Mouse (Mus musculus) forebrain, embryonic 15.5 days (tissue): ENCODE results near the gene Nek4. TPM values are rescaled to one million over a fixed set of nuclear protein-coding genes. Genes with fewer than 3 reads are reported as not detected.

Source experiments
- ATAC-seq: fragments of 200-750 bp; cut with Nextera tagmentation; replicated peaks from 2 replicates; pipeline ENCODE4 v1.8.0; 2017; ENCODE audit warnings: mild to moderate bottlenecking, moderate TSS enrichment, moderate library complexity
- H3K27ac ChIP-seq: fragments of 300-500 bp; sonication (generic); replicated peaks from 2 replicates; pipeline ENCODE4 v1.5.1; 2015; ENCODE audit warnings: mild to moderate bottlenecking, inconsistent platforms
- H3K27me3 ChIP-seq: fragments of 300-500 bp; sonication (generic); 2 replicates; pipeline ENCODE4 v1.6.1; 2015; ENCODE audit warnings: inconsistent platforms
- H3K36me3 ChIP-seq: fragments of 300-500 bp; sonication (generic); 2 replicates; pipeline ENCODE4 v1.6.1; 2015; ENCODE audit warnings: mild to moderate bottlenecking, inconsistent platforms
- H3K4me1 ChIP-seq: fragments of 300-500 bp; sonication (generic); 2 replicates; pipeline ENCODE4 v1.6.1; 2015; ENCODE audit warnings: inconsistent platforms
- H3K4me2 ChIP-seq: fragments of 300-500 bp; sonication (generic); replicated peaks from 2 replicates; pipeline ENCODE4 v1.6.1; 2015; ENCODE audit warnings: mild to moderate bottlenecking, inconsistent platforms
- H3K4me3 ChIP-seq: fragments of 300-500 bp; sonication (generic); 2 replicates; pipeline ENCODE4 v1.5.1; 2015; ENCODE audit warnings: mild to moderate bottlenecking, inconsistent platforms
- H3K9ac ChIP-seq: fragments of 300-500 bp; sonication (generic); replicated peaks from 2 replicates; pipeline ENCODE4 v1.6.1; 2015; ENCODE audit warnings: mild to moderate bottlenecking, inconsistent platforms
- H3K9me3 ChIP-seq: fragments of 300-500 bp; sonication (generic); 2 replicates; pipeline ENCODE4 v1.6.1; 2016; ENCODE audit warnings: inconsistent platforms
- WGBS: fragments of 180-500 bp; shearing (Covaris S2); methylation state at CpG from one replicate; pipeline ENCODE4 v1.1.7; 2015; ENCODE audit warnings: mixed read lengths; 5-methylcytosine and 5-hydroxymethylcytosine counted together
- polyA plus RNA-seq: library from polyadenylated mRNA; unstranded; fragments of >200 nt; fragmentation: Nextera tagmentation; extraction: Ambion mirVana; gene quantifications from 2 replicates; pipeline ENCODE4 v1.2.1, GENCODE M21; 2015

The Nek4 gene
- 16.7 and 17.3 TPM in 2 replicates for polyA plus RNA-seq

- Histone ChIP-seq H3K36me3 (0 out of 2 replicates have a peak, but pooled peaks cover 4% of the 10 kb centered on the region), H3K4me2 (peak within 1 kb of the TSS; percentile 63), H3K27me3 (no peaks in the 10 kb centered on the region), H3K27ac (peak within 1 kb of the TSS; percentile 76), H3K9me3 (no peaks in the 10 kb centered on the region), H3K4me3 (peak within 1 kb of the TSS; percentile 77), H3K9ac (peak within 1 kb of the TSS; percentile 89), H3K4me1 (peaks cover 8% of the 10 kb centered on the region)
- under 1% methylated on average over 57 of the region's 57 CpGs for WGBS
- peak; percentile 100 for ATAC-seq
These were observed at the start of gene Nek4 for GRCm38 (mm10) chr14:30951154-30951825. Gene Nek4, plus strand, starts transcription at chr14:30951377.

DNA sequence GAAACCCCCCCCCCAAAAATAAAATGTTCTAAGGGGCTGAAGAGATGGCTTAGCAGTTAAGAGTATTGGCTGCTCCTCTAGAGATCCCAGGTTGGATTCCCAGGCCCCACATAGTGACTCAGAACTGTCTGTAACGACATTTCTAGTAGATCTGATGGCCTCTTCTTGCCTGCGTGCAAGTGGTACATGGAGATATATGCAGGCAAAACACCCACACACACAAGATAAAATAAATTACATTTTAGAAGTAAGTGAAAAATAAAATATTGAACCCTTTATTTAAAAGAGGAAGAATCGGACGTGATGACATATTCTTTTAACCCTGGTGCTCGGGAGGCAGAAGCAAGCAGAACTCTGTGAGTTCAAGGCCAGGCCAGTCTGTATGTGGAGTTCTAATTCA, 48.5 kb upstream of the Nek4 start:
- Histone ChIP-seq H3K27ac (no peak overlapping the region), H3K4me2 (no peak overlapping the region), H3K36me3 (no peaks in the 10 kb centered on the region), H3K27me3 (no peaks in the 10 kb centered on the region), H3K4me3 (no peak overlapping the region), H3K9me3 (no peaks in the 10 kb centered on the region), H3K9ac (no peak overlapping the region), H3K4me1 (no peaks in the 10 kb centered on the region)
- 93% methylated on average over 5 of the region's 5 CpGs for WGBS
- no peak for ATAC-seq

- Histone ChIP-seq H3K36me3 (no peaks in the 10 kb centered on the region), H3K9me3 (no peaks in the 10 kb centered on the region), H3K4me1 (no peaks in the 10 kb centered on the region), H3K4me2 (no peak overlapping the region), H3K4me3 (no peak overlapping the region), H3K27me3 (no peaks in the 10 kb centered on the region), H3K27ac (no peak overlapping the region), H3K9ac (no peak overlapping the region)
- WGBS = 82% methylated on average over 3 of the region's 3 CpGs
- ATAC-seq = no peak
These were observed 48.1 kb upstream of the Nek4 start for GRCm38 (mm10) chr14:30903036-30903435.

GRCm38 (mm10) chr14:30904307-30904706, 46.9 kb upstream of the Nek4 start:
- no peaks in the 10 kb centered on the region for H3K4me1 ChIP-seq
- H3K36me3 ChIP-seq = no peaks in the 10 kb centered on the region
- H3K27me3 ChIP-seq = no peaks in the 10 kb centered on the region
- no peak overlapping the region for H3K9ac ChIP-seq
- no peaks in the 10 kb centered on the region for H3K9me3 ChIP-seq
- WGBS = 88% methylated on average over 8 of the region's 8 CpGs
- no peak for ATAC-seq
- H3K27ac ChIP-seq = no peak overlapping the region
- no peak overlapping the region for H3K4me3 ChIP-seq
- H3K4me2 ChIP-seq = no peak overlapping the region

- Histone ChIP-seq H3K27ac (no peak overlapping the region), H3K4me2 (no peak overlapping the region), H3K4me1 (no peaks in the 10 kb centered on the region), H3K36me3 (no peaks in the 10 kb centered on the region), H3K27me3 (no peaks in the 10 kb centered on the region), H3K9ac (no peak overlapping the region), H3K4me3 (no peak overlapping the region), H3K9me3 (no peaks in the 10 kb centered on the region)
- WGBS = 91% methylated on average over 6 of the region's 6 CpGs
- ATAC-seq = no peak
These were observed 45.2 kb upstream of the Nek4 start for GRCm38 (mm10) chr14:30906001-30906400.

DNA sequence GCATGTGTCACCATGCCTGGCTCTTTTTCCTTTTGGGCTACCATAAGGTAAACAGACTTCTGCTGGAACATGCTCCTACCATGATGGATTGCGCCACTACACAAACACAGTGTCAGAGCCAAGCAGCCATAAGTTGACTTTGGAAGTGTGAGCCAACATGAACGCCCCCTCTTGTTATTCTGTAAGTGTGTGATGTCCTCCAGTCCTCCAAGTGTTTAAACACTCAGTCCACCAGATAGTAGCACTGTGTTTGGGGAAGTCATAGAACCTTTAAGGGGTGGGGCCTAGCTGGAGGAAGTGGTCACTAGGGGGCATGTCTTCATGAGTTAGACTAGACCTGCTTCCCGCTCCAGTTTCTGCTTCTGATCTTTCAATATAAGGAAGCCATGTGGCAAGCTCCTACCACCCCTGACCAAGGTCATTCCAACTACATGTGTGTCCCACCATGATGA, 43.3 kb upstream of the Nek4 start:
- Histone ChIP-seq H3K9me3 (no peaks in the 10 kb centered on the region), H3K27me3 (no peaks in the 10 kb centered on the region), H3K27ac (no peak overlapping the region), H3K4me3 (no peak overlapping the region), H3K36me3 (no peaks in the 10 kb centered on the region), H3K4me2 (no peak overlapping the region), H3K9ac (no peak overlapping the region), H3K4me1 (no peaks in the 10 kb centered on the region)
- WGBS = 80% methylated on average over 3 of the region's 3 CpGs
- no peak for ATAC-seq

DNA sequence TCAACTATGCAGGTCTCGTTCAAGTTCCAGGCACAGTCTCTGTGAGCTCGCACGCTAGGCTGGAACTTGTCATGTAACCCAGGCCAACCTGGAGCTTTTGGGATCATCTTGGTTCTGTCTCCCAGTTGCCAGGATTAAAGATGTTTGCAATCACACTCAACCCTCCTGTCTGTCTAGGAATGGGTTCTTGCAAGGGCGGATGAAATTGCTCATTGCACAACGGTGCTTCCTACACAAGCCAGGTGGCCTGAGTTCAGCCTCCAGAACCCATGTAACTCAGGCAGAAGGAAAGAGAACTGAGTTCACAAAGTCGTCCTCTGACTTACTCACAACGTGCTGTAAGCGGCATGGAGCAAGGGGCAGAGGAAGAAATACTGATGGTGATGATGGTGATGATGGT, 40.0 kb upstream of the Nek4 start:
- no peaks in the 10 kb centered on the region for H3K9me3 ChIP-seq
- WGBS = 90% methylated on average over 8 of the region's 8 CpGs

DNA sequence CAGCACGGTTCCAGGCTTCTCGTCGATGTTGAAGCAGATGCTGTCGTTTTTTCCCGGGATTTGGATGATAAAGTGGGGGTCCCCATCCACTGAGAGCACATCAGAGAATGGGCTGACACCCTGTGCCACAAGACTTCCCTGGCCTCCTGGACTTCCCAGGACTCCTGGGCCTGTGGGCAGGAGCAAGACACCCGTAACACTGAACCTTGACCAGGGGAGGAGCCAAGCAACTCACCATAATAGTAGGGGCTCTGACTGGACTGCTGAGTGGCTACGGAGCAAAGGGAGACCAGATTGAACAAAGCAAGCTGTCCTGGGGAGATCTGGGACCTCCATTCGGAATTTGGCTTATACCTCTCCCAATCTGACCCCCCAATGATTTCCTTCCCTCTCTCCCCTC, 38.5 kb upstream of the Nek4 start:
- Histone ChIP-seq H3K27ac (no peak overlapping the region), H3K9me3 (no peaks in the 10 kb centered on the region), H3K4me1 (no peaks in the 10 kb centered on the region), H3K36me3 (no peaks in the 10 kb centered on the region), H3K4me2 (no peak overlapping the region), H3K9ac (no peak overlapping the region), H3K27me3 (no peaks in the 10 kb centered on the region), H3K4me3 (no peak overlapping the region)
- 84% methylated on average over 8 of the region's 8 CpGs for WGBS
- no peak for ATAC-seq

More for the DNA sequence above, 40.0 kb upstream of the Nek4 start:
- H3K4me3 ChIP-seq = no peak overlapping the region
- H3K27me3 ChIP-seq = no peaks in the 10 kb centered on the region
- ATAC-seq = no peak
- H3K4me2 ChIP-seq = no peak overlapping the region
- no peaks in the 10 kb centered on the region for H3K4me1 ChIP-seq
- no peak overlapping the region for H3K27ac ChIP-seq
- no peaks in the 10 kb centered on the region for H3K36me3 ChIP-seq
- H3K9ac ChIP-seq = no peak overlapping the region

- Histone ChIP-seq H3K4me1 (no peaks in the 10 kb centered on the region), H3K9ac (no peak overlapping the region), H3K9me3 (no peaks in the 10 kb centered on the region), H3K36me3 (no peaks in the 10 kb centered on the region), H3K27me3 (no peaks in the 10 kb centered on the region), H3K4me2 (no peak overlapping the region), H3K27ac (no peak overlapping the region), H3K4me3 (no peak overlapping the region)
- WGBS = 72% methylated on average over 5 of the region's 5 CpGs
- ATAC-seq = no peak
These were observed 37.8 kb upstream of the Nek4 start for GRCm38 (mm10) chr14:30913404-30913803.

DNA sequence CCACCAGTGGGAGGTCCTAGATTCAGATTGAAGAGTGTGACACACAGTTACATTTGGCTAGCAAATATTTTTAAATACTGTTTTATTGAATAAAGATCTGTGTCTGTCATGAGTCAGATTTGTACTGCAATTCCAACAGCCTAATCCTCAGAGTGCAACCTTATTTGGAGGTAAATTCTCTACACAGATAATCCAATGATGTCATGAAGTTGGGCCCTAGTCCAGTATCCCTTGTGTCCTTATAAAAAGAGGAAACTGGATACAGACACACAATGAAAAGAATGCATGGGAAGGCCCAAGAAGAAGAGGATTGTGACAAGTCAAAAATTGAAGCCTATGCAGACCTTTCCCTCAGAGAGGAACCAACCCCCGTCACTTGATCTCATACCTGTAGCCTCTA, 34.7 kb upstream of the Nek4 start:
- Histone ChIP-seq H3K4me1 (no peaks in the 10 kb centered on the region), H3K36me3 (no peaks in the 10 kb centered on the region), H3K4me3 (no peak overlapping the region), H3K9me3 (no peaks in the 10 kb centered on the region), H3K27me3 (no peaks in the 10 kb centered on the region), H3K9ac (no peak overlapping the region), H3K27ac (no peak overlapping the region), H3K4me2 (no peak overlapping the region)
- no peak for ATAC-seq
- WGBS = 83% methylated on average over 1 of the region's 1 CpGs

DNA sequence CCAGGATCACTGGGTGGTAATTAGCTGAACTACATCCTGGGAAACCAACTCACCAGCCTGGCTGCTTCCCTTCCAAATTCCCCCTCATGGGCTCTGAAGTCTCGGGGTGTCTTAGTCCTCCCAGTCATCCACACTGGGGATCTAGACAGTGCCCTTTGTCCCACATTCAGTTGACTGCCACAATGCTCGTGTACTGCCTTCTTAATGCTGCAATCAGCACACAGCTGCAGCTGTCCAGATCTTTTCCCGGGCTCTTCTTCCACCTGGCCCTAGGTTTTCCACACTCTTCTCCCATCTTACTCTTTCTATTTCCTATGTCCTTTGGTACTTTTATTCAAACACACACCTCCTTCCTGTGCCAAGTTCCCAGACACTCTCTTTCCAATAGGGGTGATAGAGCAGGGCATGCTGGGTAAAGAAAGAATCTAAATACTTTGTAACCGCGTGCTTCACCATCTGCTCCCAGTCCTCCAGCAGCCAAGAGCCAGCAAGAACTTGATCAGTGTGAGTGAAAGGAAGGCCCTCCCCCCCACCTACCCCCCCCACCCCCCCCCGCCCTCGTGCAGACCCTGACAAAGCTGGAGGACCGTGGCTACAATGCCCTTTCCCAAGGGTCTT, 29.0 kb upstream of the Nek4 start:
- H3K4me2 ChIP-seq = no peak overlapping the region
- no peak overlapping the region for H3K9ac ChIP-seq
- H3K9me3 ChIP-seq = no peaks in the 10 kb centered on the region
- no peaks in the 10 kb centered on the region for H3K27me3 ChIP-seq
- no peaks in the 10 kb centered on the region for H3K36me3 ChIP-seq
- peak; percentile 76 for ATAC-seq
- H3K4me3 ChIP-seq = no peak overlapping the region
- H3K27ac ChIP-seq = no peak overlapping the region
- peaks cover 10% of the 10 kb centered on the region for H3K4me1 ChIP-seq
- 41% methylated on average over 8 of the region's 8 CpGs for WGBS

DNA sequence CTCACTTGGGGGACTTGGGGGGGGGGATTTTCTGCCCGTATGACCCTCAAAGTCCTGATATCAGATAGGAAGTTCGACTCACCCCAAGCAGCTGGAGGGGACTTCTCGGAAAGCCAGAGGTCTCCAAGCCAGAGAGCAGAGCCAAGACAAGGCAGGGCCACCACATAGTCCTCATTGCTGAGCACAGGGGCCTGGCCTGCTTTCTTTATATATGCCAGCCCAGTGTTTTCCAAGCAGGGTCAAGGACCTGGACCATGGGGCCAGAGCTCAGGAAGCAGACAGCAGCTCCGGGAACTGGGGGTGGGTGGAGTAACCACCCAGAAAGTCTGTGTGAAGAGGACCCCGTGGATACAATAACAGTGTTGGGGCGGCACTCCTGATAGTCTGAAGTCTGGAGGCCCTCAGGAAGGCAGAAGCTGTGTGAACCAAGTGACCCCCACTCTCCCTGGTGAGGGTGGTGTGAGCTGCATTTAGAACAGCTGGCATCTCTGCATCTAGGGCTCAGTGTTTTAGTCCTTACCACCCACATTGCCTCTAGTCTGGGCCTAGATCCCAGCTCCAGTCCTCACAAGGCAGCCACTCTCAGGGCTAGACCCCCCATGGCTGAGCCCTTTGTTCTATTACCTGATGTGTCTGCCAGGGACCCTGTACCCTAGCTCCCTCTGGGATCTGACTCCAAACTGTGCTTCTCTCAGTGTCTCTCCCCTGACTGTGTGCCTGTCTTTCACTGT, 27.6 kb upstream of the Nek4 start, which contains the start of gene Itih3:
TSS of gene Itih3 (minus strand) at position 386 of the 731 bp plus-strand sequence.
- ATAC-seq = no peak
- no peak within 1 kb of the TSS for H3K4me3 ChIP-seq
- peaks cover 10% of the 10 kb centered on the region for H3K4me1 ChIP-seq
- H3K36me3 ChIP-seq = no peaks in the 10 kb centered on the region
- H3K9me3 ChIP-seq = no peaks in the 10 kb centered on the region
- no peaks in the 10 kb centered on the region for H3K27me3 ChIP-seq
- no peak within 1 kb of the TSS for H3K9ac ChIP-seq
- H3K27ac ChIP-seq = no peak within 1 kb of the TSS
- no peak within 1 kb of the TSS for H3K4me2 ChIP-seq
- WGBS = 71% methylated on average over 6 of the region's 6 CpGs
